Mouse (Mus musculus): ENCODE measurements around the gene Vmo1. TPM values are rescaled to one million over a fixed set of nuclear protein-coding genes. Genes with fewer than 3 reads are reported as not detected.

The Vmo1 gene
- polyA plus RNA-seq, 1 experiment from 2014 or later, result 0.68 TPM

GRCm38 (mm10) chr11:70506962-70507515, 7.4 kb downstream of the Vmo1 start:
- Histone ChIP-seq H3K36me3 (ENCODE audit: insufficient read depth, low read length) (no peaks in the 10 kb centered on the region), H3K9me3 (ENCODE audit: low read length) (no peaks in the 10 kb centered on the region), H3K4me3 (ENCODE audit: low read depth, low read length) (no peak overlapping the region), H3K27me3 (replicated peaks; ENCODE audit: insufficient read depth, low read length) (no peaks in the 10 kb centered on the region), H3K4me2 (replicated peaks; ENCODE audit: low read depth, low read length) (no peak overlapping the region), H3K9ac (replicated peaks; ENCODE audit: low read depth) (no peak overlapping the region), H3K27ac (ENCODE audit: low read length) (no peak overlapping the region), H3K4me1 (ENCODE audit: insufficient read depth, low read depth, low read length) (no peaks in the 10 kb centered on the region)
- whole genome bisulfite sequencing, result 64% methylated on average over 7 of the region's 7 CpGs
- TF ChIP-seq CTCF (IDR thresholded peaks at IDR 0.05), result no peak
- TF ChIP-seq EP300 (IDR thresholded peaks at IDR 0.05), result no peak
- ATAC-seq, result no peak
- DNase-seq (ENCODE audit: low spot score), result no peak

GRCm38 (mm10) chr11:70506385-70506784, 8.0 kb downstream of the Vmo1 start:
- H3K9me3 ChIP-seq (ENCODE audit: low read length), result no peaks in the 10 kb centered on the region
- no peak overlapping the region for H3K9ac ChIP-seq (replicated peaks; ENCODE audit: low read depth)
- ATAC-seq, result peak; percentile 59
- DNase-seq (ENCODE audit: low spot score), result peak; percentile 85
- TF ChIP-seq CTCF (IDR thresholded peaks at IDR 0.05) (peak; percentile 87), EP300 (IDR thresholded peaks at IDR 0.05) (no peak)
- no peaks in the 10 kb centered on the region for H3K36me3 ChIP-seq (ENCODE audit: insufficient read depth, low read length)
- H3K4me1 ChIP-seq (ENCODE audit: insufficient read depth, low read depth, low read length), result no peaks in the 10 kb centered on the region
- H3K27ac ChIP-seq (ENCODE audit: low read length), result no peak overlapping the region
- no peaks in the 10 kb centered on the region for H3K27me3 ChIP-seq (replicated peaks; ENCODE audit: insufficient read depth, low read length)
- no peak overlapping the region for H3K4me3 ChIP-seq (ENCODE audit: low read depth, low read length)
- 0 out of 2 replicates have a peak overlapping the region, but pooled peaks have one; percentile 17 for H3K4me2 ChIP-seq (replicated peaks; ENCODE audit: low read depth, low read length)
- WGBS, result 13% methylated on average over 4 of the region's 4 CpGs

- DNase-seq (ENCODE audit: low spot score), result no peak
- H3K4me3 ChIP-seq (ENCODE audit: low read depth, low read length), result no peak within 1 kb of the TSS
- H3K27ac ChIP-seq (ENCODE audit: low read length), result no peak within 1 kb of the TSS
- TF ChIP-seq CTCF (IDR thresholded peaks at IDR 0.05) (no peak), EP300 (IDR thresholded peaks at IDR 0.05) (no peak)
- no peaks in the 10 kb centered on the region for H3K4me1 ChIP-seq (ENCODE audit: insufficient read depth, low read depth, low read length)
- H3K27me3 ChIP-seq (replicated peaks; ENCODE audit: insufficient read depth, low read length), result no peaks in the 10 kb centered on the region
- no peak for ATAC-seq
- H3K9me3 ChIP-seq (ENCODE audit: low read length), result no peaks in the 10 kb centered on the region
- 32% methylated on average over 9 of the region's 9 CpGs for WGBS
- H3K9ac ChIP-seq (replicated peaks; ENCODE audit: low read depth), result no peak within 1 kb of the TSS
- H3K36me3 ChIP-seq (ENCODE audit: insufficient read depth, low read length), result no peaks in the 10 kb centered on the region
- no peak within 1 kb of the TSS for H3K4me2 ChIP-seq (replicated peaks; ENCODE audit: low read depth, low read length)
These were observed 9.4 kb downstream of the Vmo1 start, which contains the start of gene Tm4sf5 for GRCm38 (mm10) chr11:70504970-70505369. Gene Tm4sf5, plus strand, starts transcription at chr11:70505244.

GRCm38 (mm10) chr11:70502018-70502417, 12.4 kb downstream of the Vmo1 start:
- H3K4me3 ChIP-seq (ENCODE audit: low read depth, low read length), result no peak overlapping the region
- H3K4me2 ChIP-seq (replicated peaks; ENCODE audit: low read depth, low read length), result no peak overlapping the region
- 36% methylated on average over 3 of the region's 3 CpGs for WGBS
- H3K9ac ChIP-seq (replicated peaks; ENCODE audit: low read depth), result no peak overlapping the region
- H3K27ac ChIP-seq (ENCODE audit: low read length), result no peak overlapping the region
- no peaks in the 10 kb centered on the region for H3K27me3 ChIP-seq (replicated peaks; ENCODE audit: insufficient read depth, low read length)
- H3K9me3 ChIP-seq (ENCODE audit: low read length), result no peaks in the 10 kb centered on the region
- no peak for DNase-seq (ENCODE audit: low spot score)
- H3K36me3 ChIP-seq (ENCODE audit: insufficient read depth, low read length), result no peaks in the 10 kb centered on the region
- no peaks in the 10 kb centered on the region for H3K4me1 ChIP-seq (ENCODE audit: insufficient read depth, low read depth, low read length)
- TF ChIP-seq EP300 (IDR thresholded peaks at IDR 0.05) (no peak), CTCF (IDR thresholded peaks at IDR 0.05) (no peak)
- ATAC-seq, result no peak

- no peaks in the 10 kb centered on the region for H3K36me3 ChIP-seq (ENCODE audit: insufficient read depth, low read length)
- H3K27ac ChIP-seq (ENCODE audit: low read length), result no peak overlapping the region
- no peak overlapping the region for H3K4me2 ChIP-seq (replicated peaks; ENCODE audit: low read depth, low read length)
- no peaks in the 10 kb centered on the region for H3K9me3 ChIP-seq (ENCODE audit: low read length)
- no peak overlapping the region for H3K9ac ChIP-seq (replicated peaks; ENCODE audit: low read depth)
- DNase-seq (ENCODE audit: low spot score) (no peak), ATAC-seq (no peak)
- WGBS, result 67% methylated on average over 1 of the region's 1 CpGs
- no peaks in the 10 kb centered on the region for H3K27me3 ChIP-seq (replicated peaks; ENCODE audit: insufficient read depth, low read length)
- H3K4me3 ChIP-seq (ENCODE audit: low read depth, low read length), result no peak overlapping the region
- TF ChIP-seq EP300 (IDR thresholded peaks at IDR 0.05) (no peak), CTCF (IDR thresholded peaks at IDR 0.05) (no peak)
- no peaks in the 10 kb centered on the region for H3K4me1 ChIP-seq (ENCODE audit: insufficient read depth, low read depth, low read length)
These were observed 14.0 kb downstream of the Vmo1 start for GRCm38 (mm10) chr11:70500476-70500812.

- ATAC-seq (no peak), DNase-seq (ENCODE audit: low spot score) (peak; percentile 46)
- Histone ChIP-seq H3K4me1 (ENCODE audit: insufficient read depth, low read depth, low read length) (no peaks in the 10 kb centered on the region), H3K9ac (replicated peaks; ENCODE audit: low read depth) (no peak overlapping the region), H3K9me3 (ENCODE audit: low read length) (no peaks in the 10 kb centered on the region), H3K27ac (ENCODE audit: low read length) (no peak overlapping the region), H3K36me3 (ENCODE audit: insufficient read depth, low read length) (no peaks in the 10 kb centered on the region), H3K4me3 (ENCODE audit: low read depth, low read length) (no peak overlapping the region), H3K4me2 (replicated peaks; ENCODE audit: low read depth, low read length) (no peak overlapping the region), H3K27me3 (replicated peaks; ENCODE audit: insufficient read depth, low read length) (no peaks in the 10 kb centered on the region)
- 60% methylated on average over 14 of the region's 14 CpGs for WGBS
- TF ChIP-seq EP300 (IDR thresholded peaks at IDR 0.05) (no peak), CTCF (IDR thresholded peaks at IDR 0.05) (peak; percentile 69)
These were observed 14.6 kb downstream of the Vmo1 start for GRCm38 (mm10) chr11:70499566-70500475.

Measured in lung, postnatal 0 days (tissue).